Mouse (Mus musculus): ENCODE measurements around the gene Rnase9.

Gene Rnase9

GRCm38 (mm10) chr14:51041769-51042168 is at the start of gene Rnase9:
Rnase9 (minus strand) TSS chr14:51041869.
- DNase-seq (ENCODE audit: low read depth, low spot score): no peak

- peak; percentile 86 for DNase-seq (ENCODE audit: low read depth, low spot score)
These were observed 48.6 kb upstream of the Rnase9 start for GRCm38 (mm10) chr14:51090077-51090781.

DNA sequence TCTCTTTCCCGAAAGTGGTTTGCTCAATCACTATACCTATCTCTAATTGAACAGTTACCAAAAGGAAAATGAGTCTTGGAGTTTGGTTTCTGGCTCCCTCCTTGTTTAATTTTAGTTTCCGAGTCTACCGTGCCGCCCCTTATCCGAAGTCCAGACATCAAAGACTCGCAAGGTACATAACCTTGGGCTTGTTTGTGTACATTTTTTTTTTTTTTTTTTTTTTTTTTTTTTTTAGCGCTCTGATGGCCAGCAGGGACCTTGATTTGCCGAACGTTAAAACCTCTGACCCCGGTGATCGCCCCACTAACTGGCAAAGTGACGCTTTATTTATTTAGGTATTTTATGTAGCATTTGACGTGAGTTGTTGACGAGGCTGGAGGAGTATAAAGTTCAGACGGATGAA is 48.0 kb upstream of the Rnase9 start:
- DNase-seq (ENCODE audit: low read depth, low spot score): no peak

GRCm38 (mm10) chr14:51088970-51089673 is 47.5 kb upstream of the Rnase9 start:
- peak; percentile 97 for DNase-seq (ENCODE audit: low read depth, low spot score)

GRCm38 (mm10) chr14:51088166-51088969 is 46.7 kb upstream of the Rnase9 start:
- DNase-seq (ENCODE audit: low read depth, low spot score): peak; percentile 83

DNA sequence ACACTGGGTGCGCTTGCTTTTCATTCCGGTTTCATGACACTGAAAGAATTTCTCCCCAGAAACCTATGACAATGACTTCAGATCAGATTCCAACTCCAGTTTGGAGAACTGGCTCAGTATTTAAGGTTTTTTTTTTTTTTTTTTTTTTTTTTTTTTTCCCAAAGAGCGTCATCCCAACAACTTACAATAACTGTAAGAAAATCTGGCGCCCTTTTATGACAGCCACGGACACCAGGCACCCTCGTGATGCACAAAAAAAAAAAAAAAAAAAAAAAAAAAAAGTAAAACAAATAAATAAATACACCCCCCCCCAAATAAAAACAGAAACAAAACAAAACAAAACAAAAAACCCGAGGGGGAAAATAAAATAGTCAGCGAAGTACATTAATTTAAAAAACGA is 46.1 kb upstream of the Rnase9 start:
- no peak for DNase-seq (ENCODE audit: low read depth, low spot score)

- DNase-seq (ENCODE audit: low read depth, low spot score): no peak
These were observed 44.2 kb upstream of the Rnase9 start for GRCm38 (mm10) chr14:51085911-51086310.

DNA sequence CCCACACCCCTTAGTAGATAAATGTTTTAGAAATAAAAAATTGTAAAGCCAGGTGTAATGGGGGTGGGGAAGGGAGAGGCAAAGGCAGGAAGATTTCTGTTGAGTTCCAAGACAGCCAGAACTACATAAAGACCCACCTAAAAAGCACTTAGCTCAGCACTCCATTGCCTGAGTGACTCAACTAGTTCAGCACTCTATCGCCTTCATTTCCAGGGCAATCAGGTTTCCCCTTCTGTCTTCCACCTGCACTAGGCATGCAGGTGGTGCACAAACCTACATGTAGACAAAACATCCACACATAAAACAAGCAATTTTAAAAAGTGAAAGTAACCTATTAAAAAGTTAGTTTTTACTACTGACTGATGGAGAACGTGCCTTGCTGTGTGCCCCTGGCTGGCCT is 43.4 kb upstream of the Rnase9 start:
- no peak for DNase-seq (ENCODE audit: low read depth, low spot score)

DNA sequence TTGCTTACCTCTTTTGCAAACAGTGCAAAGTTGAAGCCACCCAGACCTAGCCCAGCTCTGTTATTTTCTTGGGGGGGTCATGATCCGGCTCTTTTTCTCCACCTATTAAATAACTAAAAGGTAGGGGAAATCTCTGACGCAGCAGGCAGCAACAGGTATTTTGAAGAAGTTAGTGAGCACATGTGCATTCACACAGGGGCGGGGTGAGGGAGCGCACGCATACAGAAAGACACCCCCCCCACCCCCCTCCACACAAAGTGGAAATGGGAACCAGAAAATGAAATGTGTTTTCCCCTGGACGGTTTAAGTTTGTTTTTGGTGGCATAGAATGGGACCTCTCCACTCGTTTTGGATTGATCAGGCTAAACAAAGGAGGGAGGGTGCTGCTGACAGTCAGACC is 42.1 kb upstream of the Rnase9 start:
- DNase-seq (ENCODE audit: low read depth, low spot score): no peak

DNA sequence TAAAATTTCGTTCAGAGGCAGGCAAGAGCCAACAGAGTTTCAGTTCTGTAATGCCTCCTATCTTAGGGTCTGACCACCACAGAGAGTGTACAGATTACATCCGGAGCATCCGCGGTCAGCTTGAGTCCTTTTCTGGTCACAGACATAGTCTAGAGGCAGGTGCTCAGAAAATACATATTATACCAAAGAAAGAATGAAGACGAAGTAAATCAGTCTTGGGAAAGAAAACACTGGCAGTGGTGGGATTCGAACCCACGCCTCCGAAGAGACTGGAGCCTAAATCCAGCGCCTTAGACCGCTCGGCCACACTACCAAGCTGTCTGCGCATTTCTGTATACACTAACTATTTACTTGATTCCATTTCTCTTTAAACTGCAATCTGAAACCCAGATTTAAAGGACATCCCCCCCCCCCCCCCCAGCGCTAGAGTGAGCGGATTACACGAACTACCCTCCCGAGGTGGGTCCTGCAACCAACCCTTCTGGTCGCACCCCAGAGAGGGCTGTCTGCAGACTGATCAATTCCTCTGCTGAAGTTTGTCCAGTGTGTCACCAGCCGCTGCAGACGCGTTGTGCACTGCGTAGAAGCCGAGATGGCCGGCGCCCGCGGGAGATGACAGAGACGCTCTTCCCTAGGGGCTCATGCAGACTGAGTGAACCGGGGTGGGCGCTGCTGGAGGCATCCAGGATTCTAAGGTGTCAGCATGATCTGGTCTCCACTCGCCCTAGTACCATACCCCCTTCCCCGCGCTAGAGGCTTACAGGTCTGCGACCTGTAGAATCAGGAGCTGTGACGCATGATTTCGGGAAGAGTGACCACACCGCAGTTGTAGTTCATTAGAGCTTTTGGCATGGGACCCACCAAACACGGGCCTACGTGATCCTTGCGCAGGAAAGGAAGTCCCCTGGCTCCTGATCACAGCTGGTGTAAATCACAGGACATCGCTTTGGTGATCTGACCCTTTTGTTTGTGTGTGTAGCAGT is 41.2 kb upstream of the Rnase9 start:
- peak; percentile 76 for DNase-seq (ENCODE audit: low read depth, low spot score)

DNA sequence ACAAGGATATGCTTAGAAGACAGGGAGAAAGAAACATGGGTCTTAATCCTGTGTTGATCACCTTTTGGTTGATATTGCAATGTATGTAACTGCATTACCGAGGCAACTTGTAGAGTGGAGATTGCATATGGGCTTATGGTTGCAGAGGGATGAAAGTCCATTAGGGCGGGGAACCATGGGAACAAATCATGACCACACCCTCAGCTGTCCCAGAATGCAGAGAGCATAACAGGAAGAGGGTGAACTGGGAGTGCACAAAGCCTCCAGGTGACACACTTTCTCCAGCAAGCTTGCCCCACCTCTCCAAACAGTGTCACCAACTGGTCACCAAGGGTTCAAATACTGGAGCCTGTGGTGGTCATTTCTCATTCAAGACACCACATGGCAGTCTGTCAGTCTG is 39.4 kb upstream of the Rnase9 start:
- DNase-seq (ENCODE audit: low read depth, low spot score): no peak

GRCm38 (mm10) chr14:51079180-51079579 is 37.5 kb upstream of the Rnase9 start:
- DNase-seq (ENCODE audit: low read depth, low spot score): no peak

GRCm38 (mm10) chr14:51074335-51074734 is 32.7 kb upstream of the Rnase9 start, which contains the start of gene Olfr750:
Olfr750 (minus strand) TSS chr14:51074435.
- DNase-seq (ENCODE audit: low read depth, low spot score): no peak

DNA sequence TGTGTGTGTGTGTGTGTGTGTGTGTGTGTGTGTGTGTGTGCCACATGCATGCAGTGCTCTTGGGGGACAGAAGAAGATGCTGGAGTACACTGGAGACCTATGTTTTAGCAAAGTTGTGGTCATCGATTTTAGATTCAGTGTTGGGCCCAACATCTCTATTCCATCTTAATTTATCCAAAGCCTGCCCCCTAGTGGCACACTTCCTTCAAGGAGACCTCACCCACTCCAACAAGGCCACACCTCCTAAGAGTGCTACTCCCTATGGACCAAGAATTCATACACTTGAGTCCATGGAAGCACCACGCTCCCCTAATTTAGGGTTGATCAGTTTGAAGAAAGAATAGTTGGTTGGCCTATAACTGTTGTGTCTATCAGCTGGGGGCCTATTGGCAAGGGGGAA is 27.9 kb upstream of the Rnase9 start:
- peak; percentile 71 for DNase-seq (ENCODE audit: low read depth, low spot score)

DNA sequence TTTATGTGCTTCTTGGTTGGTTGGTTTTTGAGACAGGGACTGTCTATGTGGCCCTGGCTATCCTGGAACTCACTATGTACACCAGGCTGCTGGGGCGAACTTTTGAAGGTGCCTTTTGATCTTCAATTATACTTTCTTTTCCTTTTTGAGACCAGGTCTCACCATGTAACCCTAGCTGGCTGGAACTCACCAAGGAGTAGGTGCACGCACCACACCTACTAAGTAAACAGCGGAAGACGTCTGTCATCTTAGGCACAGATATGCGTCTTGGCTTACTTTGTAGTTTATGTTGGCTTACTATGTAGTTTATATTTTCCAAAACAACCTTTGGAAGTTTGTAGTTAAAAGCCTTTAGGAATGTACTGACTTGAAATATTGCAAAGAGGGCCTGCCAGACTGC is 27.3 kb upstream of the Rnase9 start:
- no peak for DNase-seq (ENCODE audit: low read depth, low spot score)

- no peak for DNase-seq (ENCODE audit: low read depth, low spot score)
These were observed 19.1 kb upstream of the Rnase9 start for GRCm38 (mm10) chr14:51060761-51061160.

GRCm38 (mm10) chr14:51057401-51057831 is 15.7 kb upstream of the Rnase9 start, which contains the start of gene Rnase12:
Rnase12 (minus strand) TSS chr14:51057661.
- peak; percentile 34 for DNase-seq (ENCODE audit: low read depth, low spot score)

- no peak for DNase-seq (ENCODE audit: low read depth, low spot score)
These were observed 12.9 kb upstream of the Rnase9 start for GRCm38 (mm10) chr14:51054243-51055237.

DNA sequence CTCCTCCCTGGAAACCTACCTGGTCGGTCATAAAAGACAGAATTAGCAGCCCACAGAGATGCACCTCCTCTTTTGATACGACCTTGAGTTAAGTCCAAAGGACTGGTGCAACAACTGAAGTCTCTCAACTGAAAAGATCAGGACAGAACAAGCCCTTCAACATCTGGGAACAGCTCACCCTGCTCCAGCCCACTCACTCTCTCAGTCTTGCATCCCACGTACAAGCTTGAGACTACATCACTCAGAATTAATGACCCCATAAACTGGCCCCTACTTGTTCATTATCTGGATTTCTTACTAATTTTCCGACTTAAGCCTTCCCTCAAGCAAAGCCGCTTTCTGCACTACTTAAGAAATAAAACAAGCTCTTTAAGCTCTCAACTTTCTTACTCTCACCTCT is 11.5 kb upstream of the Rnase9 start:
- DNase-seq (ENCODE audit: low read depth, low spot score): no peak

- DNase-seq (ENCODE audit: low read depth, low spot score): no peak
These were observed 10.3 kb upstream of the Rnase9 start for GRCm38 (mm10) chr14:51051941-51052340.
